Comparison of ENCODE assay signal across 15 mouse cellular contexts in the genomic region with DNA sequence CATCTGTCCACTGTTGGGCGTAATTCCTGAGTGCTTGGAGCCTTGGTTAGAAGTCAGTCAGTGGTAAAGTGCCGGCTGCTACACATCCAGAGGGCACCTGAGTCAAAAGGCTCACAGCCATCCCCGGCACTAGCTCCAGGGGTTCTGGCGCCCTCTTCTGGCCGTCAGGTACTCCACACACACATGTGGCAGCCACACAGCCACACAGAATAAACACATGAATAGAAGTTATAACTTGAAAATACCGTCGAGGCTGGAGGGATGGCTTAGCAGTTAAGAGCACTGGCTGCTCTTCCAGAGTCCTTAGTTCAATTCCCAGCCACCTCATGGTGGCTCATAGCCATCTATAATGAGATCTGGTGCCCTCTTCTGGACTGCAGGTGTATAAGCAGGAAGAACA. TPM values are rescaled to one million over a fixed set of nuclear protein-coding genes. Genes with fewer than 3 reads are reported as not detected.
DNase-seq lines count a peak whose midpoint lies in the region; ATAC-seq and TF ChIP-seq lines count a peak whose summit lies in the region.
"Had no signal": no experiment of that assay in that cellular context is flagged by ENCODE, and none has a peak within 500 bp of the region (broad histone marks: within the 10 kb centered on the region; RNA-seq: fewer than 3 reads in every experiment).

No protein-coding gene starts in this region.

- ATAC-seq in common myeloid progenitor, adult 5-6 weeks (replicated peaks; ENCODE audit: low read depth, poor library complexity, severe bottlenecking) = peak; percentile 53; the same call in 1 of the 2 replicates
- no peak for ATAC-seq in stomach, postnatal 0 days (ENCODE audit: low FRiP score, low TSS enrichment)
- ATAC-seq: forebrain, embryonic 15.5 days had no signal

- H3K27ac ChIP-seq in kidney, adult 2 months (ENCODE audit: insufficient read depth, low read depth, low read length) = no peak overlapping the region
- no peak overlapping the region for H3K27ac ChIP-seq in stomach, postnatal 0 days (replicated peaks)
- H3K27ac ChIP-seq: embryonic facial prominence, embryonic 13.5 days; forebrain, embryonic 15.5 days; hindbrain, embryonic 10.5 days had no signal

- no peak for DNase-seq in kidney, adult 2 months
- no peak for DNase-seq in kidney, postnatal 25 days
- DNase-seq in thymus, postnatal 4 days = peak; percentile 60
- no peak for DNase-seq in thymus, postnatal 14 days
- DNase-seq in stomach, postnatal 0 days (ENCODE audit: low spot score) = no peak
- no peak for DNase-seq in cerebellum, postnatal 25 days
- no peak for DNase-seq in thymus, adult 18-20 months
- DNase-seq: adrenal gland, adult 8-10 months; cerebellum, adult 11 months; lung, postnatal 4 days had no signal

- WGBS in kidney, adult 2 months = 54% methylated on average over 7 of the region's 7 CpGs
- WGBS in stomach, postnatal 0 days = 50% methylated on average over 7 of the region's 7 CpGs

- TF ChIP-seq CTCF in kidney, adult 2 months (conservative IDR thresholded peaks at IDR 0.05; ENCODE audit: insufficient read depth, insufficient read length, low read depth, low read length) = peak; percentile 18; the same call in 1 of the 2 replicates
- TF ChIP-seq CTCF in stomach, postnatal 0 days (IDR thresholded peaks at IDR 0.05; ENCODE audit: low read depth) = peak; percentile 46

- H3K9me3 ChIP-seq in stomach, postnatal 0 days (ENCODE audit: control insufficient read depth, low read length) = no peaks in the 10 kb centered on the region

- no peak overlapping the region for H3K4me3 ChIP-seq in kidney, adult 2 months (ENCODE audit: insufficient read depth, low read depth, low read length)
- no peak overlapping the region for H3K4me3 ChIP-seq in stomach, postnatal 0 days (ENCODE audit: low read depth, low read length)
- H3K4me3 ChIP-seq: embryonic facial prominence, embryonic 13.5 days; forebrain, embryonic 15.5 days; hindbrain, embryonic 10.5 days; myocyte had no signal

- no peak for TF ChIP-seq POLR2A in kidney, adult 2 months (IDR thresholded peaks at IDR 0.05; ENCODE audit: low read depth, low read length)

- no peaks in the 10 kb centered on the region for H3K27me3 ChIP-seq in kidney, adult 2 months (replicated peaks; ENCODE audit: control insufficient read depth, insufficient read depth, low read length)
- H3K27me3 ChIP-seq in stomach, postnatal 0 days (ENCODE audit: control insufficient read depth, insufficient read depth, low read length) = no peaks in the 10 kb centered on the region
- H3K27me3 ChIP-seq: embryonic facial prominence, embryonic 13.5 days; forebrain, embryonic 15.5 days had no signal

- H3K4me1 ChIP-seq in kidney, adult 2 months (ENCODE audit: control insufficient read depth, insufficient read depth, low read length) = no peaks in the 10 kb centered on the region
- H3K4me1 ChIP-seq in stomach, postnatal 0 days (replicated peaks; ENCODE audit: control insufficient read depth, insufficient read depth) = no peaks in the 10 kb centered on the region
- H3K4me1 ChIP-seq: embryonic facial prominence, embryonic 13.5 days; forebrain, embryonic 15.5 days had no signal

- no peak for TF ChIP-seq EP300 in stomach, postnatal 0 days (optimal IDR thresholded peaks at IDR 0.05)

- no peak overlapping the region for H3K9ac ChIP-seq in stomach, postnatal 0 days (ENCODE audit: low read length)
- H3K9ac ChIP-seq: embryonic facial prominence, embryonic 13.5 days; forebrain, embryonic 15.5 days had no signal

- H3K36me3 ChIP-seq in kidney, adult 2 months (ENCODE audit: control insufficient read depth, insufficient read depth, low read length) = no peaks in the 10 kb centered on the region
- no peaks in the 10 kb centered on the region for H3K36me3 ChIP-seq in stomach, postnatal 0 days (ENCODE audit: control insufficient read depth, insufficient read depth, low read length)
- H3K36me3 ChIP-seq: embryonic facial prominence, embryonic 13.5 days; forebrain, embryonic 15.5 days; hindbrain, embryonic 10.5 days had no signal

- no peak overlapping the region for H3K4me2 ChIP-seq in stomach, postnatal 0 days (replicated peaks; ENCODE audit: low read depth)
- H3K4me2 ChIP-seq: embryonic facial prominence, embryonic 13.5 days; forebrain, embryonic 15.5 days had no signal

RNA-seq across cellular contexts. Expression of a gene that starts 20.2 kb away (rescaled TPM):
- polyA plus RNA-seq in kidney, adult 2 months (2012; rRNA removed) = 14.0 and 15.6 TPM in 2 replicates
- total RNA-seq in common myeloid progenitor, adult 5-6 weeks (2017) = 51.6 and 62.9 TPM in 2 replicates
- polyA plus RNA-seq in stomach, postnatal 0 days (2015; fragmentation: Nextera tagmentation; extraction: Ambion mirVana) = 9.2 and 9.4 TPM in 2 replicates
